8 mouse cellular contexts compared by ENCODE assay signal in genomic region chr5:117318741-117319629, GRCm38 (mm10). TPM values are rescaled to one million over a fixed set of nuclear protein-coding genes. Genes with fewer than 3 reads are reported as not detected.
DNase-seq lines count a peak whose midpoint lies in the region; ATAC-seq and TF ChIP-seq lines count a peak whose summit lies in the region.

TSS of gene Vsig10 (plus strand) at chr5:117319083.

- H3K4me2 ChIP-seq in forebrain, embryonic 16.5 days (ENCODE audit: low read length), result peak within 1 kb of the TSS; percentile 99

- H3K4me3 ChIP-seq in MEL (ENCODE audit: control insufficient read depth in 1 of 2, insufficient read depth in 1 of 2, low read depth in 2 of 2, low read length in 2 of 2), result peak within 1 kb of the TSS; percentile 60 to 69
- peak within 1 kb of the TSS; percentile 64 for H3K4me3 ChIP-seq in forebrain, embryonic 16.5 days (replicated peaks; ENCODE audit: low read length)

- H3K79me2 ChIP-seq in MEL (ENCODE audit: control insufficient read depth, insufficient read depth, low read length, poor library complexity), result no peaks in the 10 kb centered on the region; the same call in 1 of the 2 replicates

- peak in 2 of 3 experiments; percentile 14 to 32; a peak in 3 of 6 replicates for TF ChIP-seq CTCF in MEL (IDR thresholded peaks at IDR 0.05 in 2 of 3, conservative IDR thresholded peaks at IDR 0.05 in 1 of 3; ENCODE audit: control insufficient read depth in 1 of 3, insufficient read depth in 1 of 3, low read depth in 2 of 3, low read length in 3 of 3, poor library complexity in 1 of 3, severe bottlenecking in 1 of 3)

- peaks cover 7 to 15% of the 10 kb centered on the region in 2 experiments for H3K4me1 ChIP-seq in MEL (ENCODE audit: control insufficient read depth in 1 of 2, insufficient read depth in 2 of 2, low read length in 2 of 2)
- peaks cover 8% of the 10 kb centered on the region for H3K4me1 ChIP-seq in forebrain, embryonic 16.5 days (replicated peaks; ENCODE audit: control insufficient read depth, insufficient read depth, low read length)

- H3K9ac ChIP-seq in MEL (ENCODE audit: control insufficient read depth, low read depth, low read length, poor library complexity, severe bottlenecking), result peak within 1 kb of the TSS; percentile 83
- peak within 1 kb of the TSS; percentile 69 for H3K9ac ChIP-seq in forebrain, embryonic 16.5 days (replicated peaks; ENCODE audit: low read depth, low read length)

- peak; percentile 79 for ATAC-seq in forebrain, embryonic 16.5 days
- peak; percentile 46 to 56; a peak in 3 of 4 replicates for ATAC-seq in hematopoietic stem cell, adult 5-6 weeks (replicated peaks in 1 of 2; ENCODE audit: insufficient read depth in 1 of 2, low FRiP score in 2 of 2, low TSS enrichment in 1 of 2, low read depth in 1 of 2, poor library complexity in 2 of 2, severe bottlenecking in 2 of 2)

- peaks cover 0 to 15% of the 10 kb centered on the region in 2 experiments; a peak in 2 of 4 replicates for H3K36me3 ChIP-seq in MEL (ENCODE audit: control insufficient read depth in 1 of 2, insufficient read depth in 2 of 2, low read length in 2 of 2)
- no peaks in the 10 kb centered on the region for H3K36me3 ChIP-seq in forebrain, embryonic 16.5 days (ENCODE audit: control insufficient read depth, insufficient read depth)

- no peak for TF ChIP-seq EP300 in MEL (IDR thresholded peaks at IDR 0.05; ENCODE audit: low read depth in 1 of 2, low read length in 2 of 2)

- no peak within 1 kb of the TSS for H3K27ac ChIP-seq in MEL (ENCODE audit: control insufficient read depth, low read depth, low read length)
- no peak within 1 kb of the TSS for H3K27ac ChIP-seq in forebrain, embryonic 16.5 days (ENCODE audit: low read length)

- DNase-seq in MEL (ENCODE audit: low read depth, low spot score), result peak; percentile 58
- peak; percentile 61 to 74 for DNase-seq in cerebellum, adult 18-20 months
- DNase-seq in layer of hippocampus, adult 9-11 months, result peak; percentile 19
- peak; percentile 82 for DNase-seq in lung, postnatal 10 days
- peak; percentile 72 for DNase-seq in ovary, postnatal 10 days (ENCODE audit: low spot score)
- peak; percentile 31 to 35 for DNase-seq in thymus, postnatal 36 days

- no peak for TF ChIP-seq RAD21 in MEL (IDR thresholded peaks at IDR 0.05; ENCODE audit: low read depth, low read length)

- WGBS in forebrain, embryonic 16.5 days, result under 1% methylated on average over 81 of the region's 81 CpGs

- no peaks in the 10 kb centered on the region; a peak in 1 of 4 replicates for H3K27me3 ChIP-seq in MEL (ENCODE audit: control insufficient read depth in 1 of 2, insufficient read depth in 2 of 2, low read length in 2 of 2)
- H3K27me3 ChIP-seq in forebrain, embryonic 16.5 days (replicated peaks; ENCODE audit: control insufficient read depth, insufficient read depth, low read length), result peaks cover 2% of the 10 kb centered on the region

- peak in 1 of 2 experiments; percentile 54; a peak in 2 of 4 replicates for TF ChIP-seq POLR2A in MEL (IDR thresholded peaks at IDR 0.05; ENCODE audit: control insufficient read depth in 1 of 2, insufficient read depth in 1 of 2, low read depth in 1 of 2, low read length in 2 of 2, poor library complexity in 1 of 2)

- no peaks in the 10 kb centered on the region for H3K9me3 ChIP-seq in MEL (replicated peaks; ENCODE audit: insufficient read depth, low read length)
- H3K9me3 ChIP-seq in forebrain, embryonic 16.5 days (ENCODE audit: control insufficient read depth, low read length), result no peaks in the 10 kb centered on the region

TF ChIP-seq in MEL, 35 proteins besides CTCF, POLR2A, EP300 and RAD21:
- TF ChIP-seq ZKSCAN1 (IDR thresholded peaks at IDR 0.05; ENCODE audit: low read depth, low read length) (no peak), MAX (IDR thresholded peaks at IDR 0.05; ENCODE audit: low read length) (peak; percentile 25; the same call in 1 of the 2 replicates), UBTF (IDR thresholded peaks at IDR 0.05; ENCODE audit: borderline replicate concordance, insufficient read depth, low read depth, low read length) (0 out of 2 replicates have a peak, but pooled peaks have one; percentile 82), HCFC1 (IDR thresholded peaks at IDR 0.05; ENCODE audit: low read depth, low read length) (0 out of 2 replicates have a peak, but pooled peaks have one; percentile 34)

RNA-seq across cellular contexts. Expression of gene Vsig10, which starts in this region (rescaled TPM):
- total RNA-seq in MEL (2012; rRNA removed), result 4.3 and 5.3 TPM in 2 replicates
- 1 to 10 TPM in 1 of 2 experiments, not detected in 1; 8.9 TPM for polyA plus RNA-seq in MEL (2012; ENCODE audit: insufficient read depth in 1 of 2, insufficient read length in 2 of 2, low read depth in 1 of 2, low replicate concordance in 2 of 2, missing spikeins in 1 of 2)
- 1.5 and 2.1 TPM in 2 replicates for polyA plus RNA-seq in forebrain, embryonic 16.5 days (2015; fragmentation: Nextera tagmentation; extraction: Ambion mirVana)
- 9.7 and 10.4 TPM in 2 replicates for total RNA-seq in hematopoietic stem cell, adult 5-6 weeks (2017)

Comparison
In these comparisons a context has a peak if more than half of its experiments do, and no peak if none do; other contexts are left out.
1. DNase-seq: peak in every context shown above with its lines; median percentile 82 in lung, postnatal 10 days; 72 in ovary, postnatal 10 days; 68 in cerebellum, adult 18-20 months; 58 in MEL; 33 in thymus, postnatal 36 days; 19 in layer of hippocampus, adult 9-11 months.